Mouse (Mus musculus) ES-Bruce4 (cell line): ENCODE results near the gene Mark1.

ENCODE experiments used
- CTCF ChIP-seq: IDR thresholded peaks from one replicate; pipeline ENCODE4 v1.8.1; 2011; ENCODE audit warnings: low read depth, low read length
- EP300 ChIP-seq: IDR thresholded peaks from 2 replicates; pipeline ENCODE4 v1.6.1; 2011; ENCODE audit warnings: low read depth, low read length; ENCODE audit not compliant: insufficient read depth
- POLR2A ChIP-seq: IDR thresholded peaks from one replicate; pipeline ENCODE4 v1.8.1; 2011; ENCODE audit warnings: low read length; ENCODE audit not compliant: insufficient read depth

DNA sequence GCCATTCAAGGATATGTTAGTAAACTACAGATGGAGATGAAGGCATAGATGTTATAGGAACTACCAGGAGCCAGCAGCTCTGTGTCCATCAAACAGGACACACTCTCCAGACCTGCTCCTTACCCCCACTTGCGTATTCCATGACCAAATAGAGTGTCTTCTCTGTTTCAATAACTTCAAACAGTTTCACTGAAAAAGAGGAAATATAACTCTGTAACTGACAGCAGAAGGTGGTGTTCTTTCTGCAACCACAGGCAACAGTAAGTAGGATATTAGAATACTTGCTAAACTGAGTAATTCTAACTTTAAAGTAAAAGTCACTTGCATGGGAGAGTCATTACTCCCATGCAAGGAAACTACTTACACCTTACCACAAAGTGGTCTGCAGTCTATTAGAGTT is 71.5 kb downstream of the Mark1 start:
- TF ChIP-seq EP300 (no peak), POLR2A (no peak), CTCF (no peak)
